Mouse (Mus musculus) cerebellum, adult 9-11 months (tissue): ENCODE results near the gene Zfhx2.

ENCODE experiments used
- DNase-seq: peaks from one replicate; pipeline ENCODE4 v3.0.0; 2022

Gene Zfhx2

DNA sequence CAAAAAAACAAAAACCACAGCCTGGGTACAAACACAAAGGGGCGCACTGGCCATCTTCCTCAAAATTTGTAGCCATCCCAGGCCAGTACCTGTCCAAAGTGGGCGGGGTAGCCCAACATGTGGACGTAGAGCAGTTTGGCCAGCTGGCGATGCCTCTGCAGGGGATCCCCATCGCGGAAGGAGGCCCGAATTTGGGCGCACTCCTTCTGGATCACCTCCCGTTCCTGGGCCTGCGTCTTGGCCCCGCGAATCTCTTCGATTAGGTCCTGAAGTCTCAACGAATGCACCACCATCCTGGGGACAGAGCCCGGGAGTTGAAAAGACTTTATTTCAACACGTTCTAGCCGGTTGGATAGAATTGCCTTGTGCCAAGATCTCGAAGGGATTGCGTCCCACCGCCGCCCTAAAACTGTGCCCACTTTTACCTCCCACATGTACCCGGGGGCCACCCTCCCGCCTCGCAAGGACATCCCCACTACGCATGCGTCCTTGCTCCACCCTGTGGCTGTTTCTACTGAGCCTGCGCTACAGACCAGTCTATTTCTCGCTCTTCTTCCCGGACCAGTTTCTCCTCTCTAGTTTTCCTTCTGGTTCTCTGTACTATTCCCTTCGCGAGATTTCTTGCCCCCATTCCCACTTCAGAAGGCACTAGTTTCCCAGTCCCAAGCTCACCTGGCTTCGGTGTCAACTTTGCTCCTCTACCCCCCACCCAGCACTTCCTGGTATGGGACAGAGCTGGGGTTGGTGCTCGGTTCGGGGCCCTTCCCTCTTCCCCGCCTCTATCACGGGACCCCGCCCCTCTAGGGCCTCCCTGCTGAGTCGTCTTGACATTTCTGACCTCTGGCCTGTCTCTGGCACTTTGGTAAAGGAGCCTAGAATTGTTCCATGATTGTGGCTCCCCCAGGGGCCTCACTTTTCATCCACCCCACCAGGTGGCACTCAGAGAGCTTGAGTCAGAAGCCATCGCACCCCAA, 14.0 kb upstream of the Zfhx2 start, which contains the start of gene Ap1g2:
Gene Ap1g2, minus strand, starts transcription at position 758 of the 974 bp plus-strand sequence.
- peak; percentile 91 for DNase-seq

DNA sequence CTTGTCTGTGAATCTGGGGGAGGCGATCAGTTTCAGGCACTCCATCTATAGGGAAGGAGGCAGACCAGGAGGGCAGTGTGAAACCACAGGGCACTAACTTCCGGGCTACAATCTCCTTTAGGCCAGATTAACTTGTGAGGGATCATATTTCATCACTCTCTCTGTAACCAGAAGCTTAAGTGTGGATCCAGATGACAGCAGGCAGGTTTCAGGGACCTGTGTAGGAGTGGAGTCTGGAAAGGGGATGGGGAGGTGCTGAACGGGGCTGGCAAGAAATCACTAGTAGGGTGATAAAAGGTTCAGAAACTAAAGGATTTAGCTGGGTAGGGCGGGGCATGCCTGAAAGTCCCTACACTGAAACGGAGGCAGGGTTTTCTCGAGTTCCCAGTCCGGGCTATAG, 13.3 kb upstream of the Zfhx2 start:
- DNase-seq: no peak

GRCm38 (mm10) chr14:55104365-55104764, 12.2 kb upstream of the Zfhx2 start:
- DNase-seq: peak; percentile 64

DNA sequence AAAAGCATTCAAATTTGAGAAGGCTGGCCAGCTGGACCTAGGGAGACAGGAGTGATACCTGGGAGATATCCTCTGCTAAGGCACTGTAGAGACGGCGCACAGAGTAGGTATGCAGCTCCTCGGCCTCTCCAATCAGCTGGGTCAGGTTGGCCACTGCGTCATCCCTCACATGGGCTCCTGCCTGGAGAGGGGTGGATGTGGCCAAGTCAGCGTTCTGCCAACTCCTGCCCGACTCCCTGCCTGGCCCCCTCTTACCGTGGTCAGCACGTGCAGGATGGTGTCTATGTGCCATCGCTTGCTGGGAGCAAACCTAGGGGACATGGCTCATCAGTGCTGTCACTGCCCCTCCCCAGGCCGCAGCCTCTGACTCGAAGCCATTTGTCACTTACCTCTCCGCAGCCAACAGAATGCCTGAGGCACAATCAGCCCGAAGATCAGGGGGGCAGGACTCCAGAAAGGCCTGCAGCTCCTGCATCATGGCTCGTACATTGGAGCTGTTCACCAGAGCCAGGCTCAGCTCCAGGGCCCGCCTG, 10.2 kb upstream of the Zfhx2 start:
- peak; percentile 71 for DNase-seq

DNA sequence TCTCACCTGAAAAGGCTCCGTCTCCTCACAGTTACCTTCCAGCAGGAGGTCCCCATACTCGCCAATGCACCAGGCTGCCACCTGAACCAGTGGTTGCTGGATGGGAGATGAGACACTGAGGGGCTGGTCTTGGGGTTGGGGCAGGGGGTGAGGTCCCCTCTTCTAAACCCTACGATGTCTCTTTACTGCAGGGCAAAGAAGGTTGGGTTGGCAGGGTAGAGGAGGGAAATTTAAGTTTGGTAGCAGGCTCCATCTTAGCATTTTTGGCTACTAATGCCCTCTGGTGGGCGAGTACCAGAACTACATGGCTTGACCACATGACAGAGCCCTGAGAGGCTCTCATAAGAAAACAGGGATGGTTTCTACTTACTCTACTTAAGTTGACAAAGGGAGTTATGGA, 9.5 kb upstream of the Zfhx2 start:
- peak; percentile 79 for DNase-seq

- no peak for DNase-seq
Measured at GRCm38 (mm10) chr14:55098067-55098466, 5.9 kb upstream of the Zfhx2 start.

DNA sequence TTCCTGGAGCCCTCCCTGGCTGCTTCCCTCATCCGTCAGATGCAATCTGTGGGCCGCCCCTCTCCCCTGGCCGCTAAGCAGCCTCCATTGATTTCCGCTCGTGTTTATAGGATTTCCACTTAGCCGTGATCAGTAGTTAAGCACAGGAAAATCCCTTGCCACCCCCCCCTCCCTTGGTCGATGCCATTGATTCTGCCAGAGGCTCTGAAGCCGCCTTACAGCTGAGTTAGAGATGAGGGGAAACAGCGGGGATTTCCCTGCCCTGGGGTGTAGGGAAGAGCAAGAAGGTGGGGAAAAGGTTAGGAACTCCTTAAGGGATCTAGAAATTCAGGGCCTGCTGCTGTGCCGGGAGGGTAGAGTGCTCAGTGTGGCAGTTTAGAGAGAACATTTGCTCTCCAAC, 5.5 kb upstream of the Zfhx2 start:
- no peak for DNase-seq

DNA sequence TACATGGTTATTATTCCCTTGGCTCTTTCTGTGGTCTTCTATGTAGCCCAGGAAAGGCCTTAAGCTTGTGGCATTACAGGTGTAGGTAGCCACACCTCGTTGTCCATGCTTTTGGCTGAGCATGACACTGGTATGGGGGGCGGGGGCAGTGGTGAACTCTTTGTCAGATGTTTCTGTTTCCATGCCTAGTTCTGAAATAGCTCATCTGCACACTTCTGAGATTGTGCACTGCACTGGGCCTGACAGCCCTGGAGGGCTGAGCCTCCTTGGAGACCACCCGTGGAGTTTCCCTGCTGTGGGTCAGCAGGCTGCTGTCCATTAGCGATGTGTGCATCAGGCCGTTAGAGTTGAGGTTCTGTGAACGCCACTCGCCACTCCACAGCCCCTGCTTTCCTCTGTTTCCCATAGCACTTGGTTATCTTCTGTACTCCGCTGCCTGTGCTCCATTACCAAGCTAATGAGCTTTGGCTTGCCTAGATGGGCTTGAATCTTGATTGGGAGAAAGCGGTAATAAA, 4.5 kb upstream of the Zfhx2 start:
- DNase-seq: no peak

GRCm38 (mm10) chr14:55095671-55096070, 3.5 kb upstream of the Zfhx2 start:
- DNase-seq: peak; percentile 45

- DNase-seq: peak; percentile 55
Measured at GRCm38 (mm10) chr14:55095263-55095662, 3.1 kb upstream of the Zfhx2 start.

GRCm38 (mm10) chr14:55094704-55095231, 2.6 kb upstream of the Zfhx2 start, which contains the start of gene Thtpa:
Thtpa (plus strand) TSS chr14:55094784.
- DNase-seq: peak; percentile 85

- peak; percentile 52 for DNase-seq
Measured at GRCm38 (mm10) chr14:55093927-55094326, 1.8 kb upstream of the Zfhx2 start.

DNA sequence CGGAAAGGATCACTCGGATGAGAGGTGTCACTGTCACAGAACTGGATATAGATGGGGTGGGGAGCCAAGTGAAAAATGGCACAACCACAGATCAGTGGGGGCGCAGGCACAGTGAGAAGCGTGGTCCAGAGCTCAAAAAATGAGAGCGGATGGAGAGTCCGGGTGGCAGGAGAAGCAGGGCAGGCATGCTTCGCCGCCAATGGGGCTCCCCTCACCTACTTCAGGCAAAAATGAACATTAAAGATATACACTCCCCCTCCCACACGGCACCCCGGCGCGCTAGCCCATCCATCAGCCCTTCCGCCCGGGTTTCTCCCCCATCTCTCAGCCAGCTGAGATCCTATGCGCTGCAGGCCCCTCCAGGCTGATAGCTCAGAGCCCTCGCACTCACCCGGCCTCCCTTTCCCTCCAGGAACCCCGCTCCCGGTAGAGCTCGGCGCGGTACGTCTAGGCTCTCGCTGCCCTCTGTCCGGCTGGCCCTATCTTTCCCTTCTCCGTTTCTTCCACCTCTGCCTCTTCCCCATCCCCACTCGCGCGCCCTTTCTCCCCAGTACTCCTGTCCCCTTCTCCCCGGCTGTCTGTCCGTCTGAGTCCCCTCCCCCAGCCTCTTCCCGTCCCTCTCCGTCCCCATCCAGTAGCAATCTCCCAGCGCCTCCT, 787 bp downstream of the Zfhx2 start:
- peak; percentile 72 for DNase-seq

- DNase-seq: peak; percentile 70
Measured at GRCm38 (mm10) chr14:55089199-55089947, 2.8 kb downstream of the Zfhx2 start.

DNA sequence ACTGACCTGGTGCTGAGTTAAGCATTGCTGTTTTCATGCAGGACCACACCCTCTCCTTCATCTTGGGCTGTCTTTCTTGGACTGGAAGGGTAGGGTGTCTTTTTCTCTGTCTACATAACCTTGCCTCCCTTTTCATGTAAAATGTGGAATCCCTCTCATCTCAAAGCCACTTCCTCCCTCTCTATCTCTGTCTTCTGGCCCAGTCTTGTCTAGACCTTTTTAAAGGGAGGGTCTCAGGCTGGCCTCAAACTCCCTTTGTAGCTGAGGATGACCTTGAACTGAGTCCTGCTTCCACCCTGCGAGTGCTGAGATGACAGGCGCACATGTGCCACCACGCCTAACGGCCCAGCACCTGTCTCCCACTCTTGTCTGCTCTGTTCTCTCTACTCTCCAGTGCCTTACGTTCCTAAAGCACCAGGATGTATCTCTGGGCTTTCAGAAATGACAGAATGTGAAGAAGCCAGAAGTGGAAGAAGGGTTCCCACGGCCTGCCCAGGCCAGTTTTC, 6.1 kb downstream of the Zfhx2 start:
- DNase-seq: no peak

DNA sequence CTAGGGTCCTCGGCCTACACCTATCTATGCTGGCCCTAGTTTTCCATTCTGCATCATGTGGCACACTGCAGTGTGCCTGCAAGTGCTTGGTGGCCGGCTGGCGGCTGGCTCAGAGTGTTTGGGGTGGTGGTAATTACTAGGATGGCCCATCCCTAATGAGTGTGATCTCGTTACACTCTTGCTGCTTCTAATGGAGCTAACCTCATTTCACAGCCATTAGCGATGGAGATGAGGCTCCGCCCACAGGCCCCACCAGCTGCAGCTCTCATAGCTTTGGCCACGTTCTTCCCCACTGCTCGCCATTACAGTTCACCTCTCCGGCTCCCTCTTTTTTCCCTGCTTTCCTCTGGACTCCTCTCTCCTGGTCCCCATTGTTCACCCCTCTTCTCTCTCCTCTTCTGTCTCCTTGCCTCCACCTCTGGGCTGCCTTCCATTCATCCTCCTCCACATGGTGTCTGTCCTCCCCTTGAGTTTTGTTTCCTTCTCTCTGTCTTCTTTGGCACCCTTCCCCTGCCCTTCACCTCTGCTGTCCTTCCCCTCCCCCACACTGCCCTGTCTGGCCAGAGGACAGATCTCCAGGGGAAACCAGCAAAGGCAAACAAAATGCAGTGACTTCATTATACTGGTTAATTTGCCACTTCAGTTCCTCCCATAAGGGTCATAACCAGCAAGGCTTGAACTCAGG, 6.7 kb downstream of the Zfhx2 start:
- peak; percentile 52 for DNase-seq

- DNase-seq: no peak
Measured at GRCm38 (mm10) chr14:55083481-55083880, 8.6 kb downstream of the Zfhx2 start.

DNA sequence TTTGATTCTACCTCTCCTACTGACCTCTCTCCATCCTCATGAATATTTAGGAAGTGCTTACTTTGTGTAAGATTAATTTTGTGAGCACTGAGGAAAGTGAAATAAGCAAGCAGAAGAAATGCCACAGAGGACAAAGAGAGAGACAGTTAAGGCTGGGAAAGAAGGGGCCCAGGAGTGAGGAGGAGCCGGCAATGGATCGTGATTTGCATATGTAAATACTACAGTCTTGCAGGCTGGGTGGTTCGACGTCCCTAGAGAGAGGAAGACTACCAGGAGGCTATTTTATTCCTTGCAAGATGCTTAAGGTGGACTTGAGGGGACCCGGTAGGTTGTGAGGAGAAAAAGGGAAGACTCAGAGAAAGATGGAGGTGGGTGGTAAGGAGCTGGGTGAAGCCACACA, 11.0 kb downstream of the Zfhx2 start:
- DNase-seq: no peak

DNA sequence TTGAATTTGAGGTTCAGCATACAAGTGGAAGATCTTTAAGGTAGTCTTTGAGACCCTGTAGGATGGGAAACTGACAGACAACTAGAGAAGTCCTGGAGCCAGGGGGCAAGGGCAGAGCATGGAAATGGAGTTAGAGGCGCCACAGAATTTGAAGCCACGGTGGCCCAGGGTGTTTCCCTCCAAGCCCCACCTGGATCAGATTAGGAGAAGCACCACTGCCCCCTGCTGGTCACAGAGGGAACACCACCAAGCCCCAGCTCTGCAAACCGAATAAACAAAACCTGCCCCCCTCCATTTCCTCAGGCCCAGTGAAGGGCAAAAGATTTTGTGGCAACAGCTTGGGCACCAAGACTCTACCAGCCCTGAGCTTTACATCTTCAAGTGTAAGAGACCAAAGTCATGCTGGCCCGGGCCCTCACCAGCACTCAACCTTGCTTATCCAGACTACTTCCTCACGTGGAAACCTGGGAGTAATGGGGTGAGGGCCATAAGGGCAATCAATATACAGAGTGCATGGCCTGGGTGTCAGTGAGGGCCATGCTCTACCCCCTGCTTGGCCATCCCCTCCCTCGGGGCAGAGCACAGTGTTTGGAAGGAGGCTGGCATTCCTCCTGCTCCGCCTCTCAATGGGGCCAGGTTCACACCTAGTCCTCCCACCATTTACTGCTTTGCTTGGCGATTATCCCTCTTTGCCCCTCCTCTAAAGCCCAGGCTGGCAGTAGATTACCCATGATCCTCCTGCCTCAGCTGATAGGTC, 12.7 kb downstream of the Zfhx2 start:
- DNase-seq: peak; percentile 83

GRCm38 (mm10) chr14:55078366-55078989, 13.6 kb downstream of the Zfhx2 start:
- peak; percentile 50 for DNase-seq
